Mouse (Mus musculus) testis, adult 2 months (tissue): ENCODE measurements around the gene Nkx2-5. TPM values are rescaled to one million over a fixed set of nuclear protein-coding genes. Genes with fewer than 3 reads are reported as not detected.
A peak's percentile ranks its signal among the peaks of the same experiment; 100 is the strongest.

Experiments
- H3K27ac ChIP-seq: fragments of 200-500 bp; 2 replicates; pipeline ENCODE4 v1.5.1; 2012; ENCODE audit warnings: low read depth, low read length; ENCODE audit not compliant: control insufficient read depth, insufficient read depth
- H3K27me3 ChIP-seq: fragments of 200-500 bp; 2 replicates; pipeline ENCODE4 v1.6.1; 2012; ENCODE audit warnings: mild to moderate bottlenecking, low read length, moderate library complexity; ENCODE audit not compliant: control insufficient read depth, insufficient read depth
- H3K36me3 ChIP-seq: fragments of 200-500 bp; 2 replicates; pipeline ENCODE4 v1.6.1; 2012; ENCODE audit warnings: mild to moderate bottlenecking, low read length; ENCODE audit not compliant: control insufficient read depth, insufficient read depth
- H3K4me1 ChIP-seq: fragments of 200-500 bp; 2 replicates; pipeline ENCODE4 v1.6.1; 2012; ENCODE audit warnings: low read length; ENCODE audit not compliant: control insufficient read depth, insufficient read depth
- H3K4me3 ChIP-seq: fragments of 200-500 bp; 2 replicates; pipeline ENCODE4 v1.5.1; 2012; ENCODE audit warnings: low read depth, mild to moderate bottlenecking, low read length, moderate library complexity, mixed read lengths; ENCODE audit not compliant: control insufficient read depth
- CTCF ChIP-seq: fragments of 200-500 bp; IDR thresholded peaks from 2 replicates; pipeline ENCODE4 v1.5.1; 2012; ENCODE audit warnings: low read depth, mild to moderate bottlenecking, inconsistent platforms, low read length, moderate library complexity; ENCODE audit not compliant: control insufficient read depth, insufficient read depth, insufficient replicate concordance
- POLR2A ChIP-seq: fragments of 200-500 bp; IDR thresholded peaks from 2 replicates; pipeline ENCODE4 v1.6.1; 2012; ENCODE audit warnings: low read depth, mild to moderate bottlenecking, inconsistent platforms, low read length, moderate library complexity; ENCODE audit not compliant: control insufficient read depth
- polyA plus RNA-seq: library from polyadenylated mRNA; depleted of rRNA; stranded (reverse); fragments of >200 nt; gene quantifications from 2 replicates; pipeline ENCODE4 v1.2.3, GENCODE M21; 2012

Gene Nkx2-5
- polyA plus RNA-seq, 1 experiment, result not detected

GRCm38 (mm10) chr17:26883585-26883984 lies 38.8 kb upstream of the Nkx2-5 start:
- no peaks in the 10 kb centered on the region for H3K27me3 ChIP-seq
- no peak overlapping the region for H3K27ac ChIP-seq
- peaks cover 15% of the 10 kb centered on the region for H3K4me1 ChIP-seq
- H3K36me3 ChIP-seq, result no peaks in the 10 kb centered on the region
- no peak overlapping the region for H3K4me3 ChIP-seq
- TF ChIP-seq POLR2A (no peak), CTCF (no peak)

- Histone ChIP-seq H3K36me3 (no peaks in the 10 kb centered on the region), H3K4me1 (peaks cover 15% of the 10 kb centered on the region), H3K4me3 (no peak overlapping the region), H3K27me3 (no peaks in the 10 kb centered on the region), H3K27ac (no peak overlapping the region)
- TF ChIP-seq CTCF, result no peak
- TF ChIP-seq POLR2A, result no peak
Measured at GRCm38 (mm10) chr17:26882706-26883105, 37.9 kb upstream of the Nkx2-5 start.

GRCm38 (mm10) chr17:26879235-26879634 lies 34.4 kb upstream of the Nkx2-5 start:
- H3K4me1 ChIP-seq, result no peaks in the 10 kb centered on the region
- TF ChIP-seq CTCF (0 out of 2 replicates have a peak, but pooled peaks have one; percentile 21), POLR2A (no peak)
- no peak overlapping the region for H3K4me3 ChIP-seq
- no peaks in the 10 kb centered on the region for H3K36me3 ChIP-seq
- H3K27ac ChIP-seq, result no peak overlapping the region
- H3K27me3 ChIP-seq, result no peaks in the 10 kb centered on the region

GRCm38 (mm10) chr17:26877927-26878326 lies 33.1 kb upstream of the Nkx2-5 start:
- TF ChIP-seq POLR2A (no peak), CTCF (no peak)
- no peaks in the 10 kb centered on the region for H3K4me1 ChIP-seq
- no peaks in the 10 kb centered on the region for H3K27me3 ChIP-seq
- no peaks in the 10 kb centered on the region for H3K36me3 ChIP-seq
- H3K4me3 ChIP-seq, result no peak overlapping the region
- H3K27ac ChIP-seq, result no peak overlapping the region

- Histone ChIP-seq H3K27ac (no peak overlapping the region), H3K4me1 (no peaks in the 10 kb centered on the region), H3K36me3 (no peaks in the 10 kb centered on the region), H3K27me3 (no peaks in the 10 kb centered on the region), H3K4me3 (no peak overlapping the region)
- TF ChIP-seq POLR2A (no peak), CTCF (no peak)
Measured at GRCm38 (mm10) chr17:26874542-26874941, 29.7 kb upstream of the Nkx2-5 start.

GRCm38 (mm10) chr17:26873502-26873901 lies 28.7 kb upstream of the Nkx2-5 start:
- H3K4me1 ChIP-seq, result no peaks in the 10 kb centered on the region
- TF ChIP-seq CTCF, result no peak
- no peak for TF ChIP-seq POLR2A
- no peaks in the 10 kb centered on the region for H3K36me3 ChIP-seq
- H3K4me3 ChIP-seq, result no peak overlapping the region
- no peaks in the 10 kb centered on the region for H3K27me3 ChIP-seq
- H3K27ac ChIP-seq, result no peak overlapping the region

- H3K27me3 ChIP-seq, result no peaks in the 10 kb centered on the region
- TF ChIP-seq POLR2A, result no peak
- no peak for TF ChIP-seq CTCF
- no peak overlapping the region for H3K27ac ChIP-seq
- no peaks in the 10 kb centered on the region for H3K4me1 ChIP-seq
- H3K36me3 ChIP-seq, result no peaks in the 10 kb centered on the region
- H3K4me3 ChIP-seq, result no peak overlapping the region
Measured at GRCm38 (mm10) chr17:26872870-26873269, 28.1 kb upstream of the Nkx2-5 start.

GRCm38 (mm10) chr17:26868756-26869155 lies 23.9 kb upstream of the Nkx2-5 start:
- Histone ChIP-seq H3K27ac (no peak overlapping the region), H3K36me3 (no peaks in the 10 kb centered on the region), H3K27me3 (no peaks in the 10 kb centered on the region), H3K4me3 (no peak overlapping the region), H3K4me1 (no peaks in the 10 kb centered on the region)
- TF ChIP-seq POLR2A (no peak), CTCF (no peak)
